Mouse (Mus musculus) embryo, embryonic 9.5 days (tissue): ENCODE results near the gene Lrrc8c.

ENCODE experiments used
- DNase-seq: peaks from one replicate; pipeline ENCODE4 v3.0.0-alpha.2; 2017; ENCODE audit errors: extremely low spot score

The Lrrc8c gene

DNA sequence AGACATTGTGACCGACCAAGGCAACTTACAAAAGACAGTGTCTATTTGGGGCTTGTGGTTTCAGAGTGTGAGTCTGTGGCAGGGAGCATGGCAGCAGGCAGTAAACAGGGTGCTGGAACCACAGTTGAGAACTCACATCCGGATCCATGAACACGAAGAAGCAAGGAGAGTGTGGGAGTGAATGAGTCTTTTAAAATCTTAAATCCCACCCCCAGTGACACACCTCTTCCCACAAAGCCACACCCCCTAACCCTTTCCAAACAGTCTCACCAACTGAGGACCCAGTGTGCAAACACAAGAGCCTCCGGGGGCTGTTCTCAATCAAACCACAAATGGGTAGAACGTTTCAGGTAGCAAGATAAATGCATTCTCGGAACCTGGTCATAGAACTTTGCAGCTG lies 37.1 kb downstream of the Lrrc8c start:
- no peak for DNase-seq

DNA sequence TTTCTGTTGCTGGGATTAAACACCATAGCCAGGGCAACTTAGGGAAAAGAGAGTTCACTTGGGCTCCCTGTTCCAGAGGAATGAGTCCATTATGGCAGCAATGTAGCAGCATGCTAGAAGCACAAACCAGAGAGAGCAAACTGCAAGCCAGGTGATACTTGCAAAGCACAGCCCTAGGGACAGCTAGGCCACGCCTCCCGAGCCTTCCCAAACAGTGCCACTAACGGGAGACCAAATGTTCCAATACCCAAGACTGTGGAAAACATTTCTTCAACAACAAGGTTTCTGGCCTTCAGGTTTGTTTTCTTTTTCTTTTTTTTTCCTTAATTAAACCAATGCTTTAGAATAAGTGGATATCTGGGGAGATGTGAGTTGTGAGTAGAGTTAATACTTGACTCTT lies 38.2 kb downstream of the Lrrc8c start:
- DNase-seq, result no peak

GRCm38 (mm10) chr5:105557777-105558240 lies 38.6 kb downstream of the Lrrc8c start:
- no peak for DNase-seq

- DNase-seq, result no peak
Measured at GRCm38 (mm10) chr5:105558517-105558916, 39.3 kb downstream of the Lrrc8c start.

- DNase-seq, result no peak
Measured at GRCm38 (mm10) chr5:105561926-105562325, 42.7 kb downstream of the Lrrc8c start.

GRCm38 (mm10) chr5:105564761-105565160 lies 45.6 kb downstream of the Lrrc8c start:
- no peak for DNase-seq

- DNase-seq, result no peak
Measured at GRCm38 (mm10) chr5:105565824-105566223, 46.6 kb downstream of the Lrrc8c start.

GRCm38 (mm10) chr5:105566852-105567412 lies 47.7 kb downstream of the Lrrc8c start:
- no peak for DNase-seq

DNA sequence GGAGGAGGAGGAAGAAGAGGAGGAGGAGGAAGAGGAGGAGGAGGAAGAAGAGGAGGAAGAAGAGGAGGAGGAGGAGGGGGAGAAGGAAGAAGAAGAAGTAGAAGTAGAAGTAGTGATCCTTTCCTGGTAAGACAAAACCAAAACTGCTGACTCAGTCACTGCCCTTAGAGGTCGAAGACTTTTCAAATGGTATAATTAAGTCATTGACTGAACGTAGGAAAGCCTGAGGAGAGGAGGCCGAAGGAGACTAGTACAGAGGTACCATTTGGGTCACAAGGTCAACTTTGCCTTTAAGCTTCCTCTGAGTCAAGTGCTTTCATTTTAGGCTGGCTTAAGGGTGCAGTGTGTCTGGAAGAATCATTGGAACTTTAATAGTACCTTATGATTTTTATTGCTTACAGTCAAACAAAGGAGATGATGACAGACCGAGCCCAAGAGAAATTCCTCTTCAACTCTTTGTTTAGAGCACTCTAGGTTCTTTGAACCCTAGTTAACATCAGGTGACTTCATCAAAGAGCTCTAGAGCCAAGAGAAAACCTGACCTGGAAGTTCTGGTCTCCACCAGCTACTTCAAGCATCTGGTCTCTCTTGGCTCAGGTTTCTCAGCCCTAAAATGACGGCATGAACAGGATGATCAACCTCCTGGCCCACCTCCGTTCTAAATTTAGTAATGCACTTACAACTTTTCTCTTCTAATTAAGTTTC lies 49.0 kb downstream of the Lrrc8c start:
- no peak for DNase-seq

- DNase-seq, result no peak
Measured at GRCm38 (mm10) chr5:105569168-105569567, 50.0 kb downstream of the Lrrc8c start.

- no peak for DNase-seq
Measured at GRCm38 (mm10) chr5:105572160-105572692, 53.0 kb downstream of the Lrrc8c start.

DNA sequence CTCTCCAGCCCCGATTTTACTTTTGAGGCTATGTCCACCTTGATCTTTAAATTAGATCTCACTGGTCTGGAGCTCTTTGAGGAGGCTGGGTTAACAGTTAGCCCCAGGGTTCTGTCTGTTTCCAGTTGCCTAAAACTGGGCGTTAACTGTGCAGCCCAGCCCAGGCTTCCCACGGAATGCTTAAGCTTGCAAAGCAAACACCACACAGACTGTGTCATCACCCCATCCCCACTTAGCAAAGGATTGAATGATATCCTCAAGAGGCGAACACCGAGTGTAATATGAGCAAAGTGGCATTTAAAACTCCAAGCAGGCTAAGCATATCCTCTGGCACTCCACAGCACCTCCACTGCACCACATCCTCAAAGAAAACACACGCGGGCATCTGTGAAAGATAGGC lies 53.7 kb downstream of the Lrrc8c start:
- DNase-seq, result no peak

GRCm38 (mm10) chr5:105574835-105575234 lies 55.6 kb downstream of the Lrrc8c start:
- no peak for DNase-seq

DNA sequence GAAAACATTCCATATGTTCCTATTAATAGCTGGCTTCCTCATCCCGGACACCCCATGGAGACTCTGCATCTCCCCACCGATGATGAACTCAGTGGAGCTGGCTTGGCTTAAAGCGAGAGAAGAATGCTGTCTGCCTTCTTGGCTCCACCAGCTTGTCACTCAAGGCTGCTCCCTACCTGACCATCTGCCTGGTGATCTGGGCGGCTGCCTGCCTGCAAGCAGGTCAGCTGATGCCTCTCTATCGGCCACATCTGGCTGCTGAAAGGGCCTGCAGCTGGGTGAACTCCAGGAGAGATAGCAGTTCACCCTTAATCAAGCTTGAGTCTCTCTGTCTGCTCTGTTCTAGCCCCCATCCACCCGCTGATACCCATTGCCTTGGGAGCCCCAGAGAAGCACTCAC lies 56.7 kb downstream of the Lrrc8c start:
- DNase-seq, result no peak

DNA sequence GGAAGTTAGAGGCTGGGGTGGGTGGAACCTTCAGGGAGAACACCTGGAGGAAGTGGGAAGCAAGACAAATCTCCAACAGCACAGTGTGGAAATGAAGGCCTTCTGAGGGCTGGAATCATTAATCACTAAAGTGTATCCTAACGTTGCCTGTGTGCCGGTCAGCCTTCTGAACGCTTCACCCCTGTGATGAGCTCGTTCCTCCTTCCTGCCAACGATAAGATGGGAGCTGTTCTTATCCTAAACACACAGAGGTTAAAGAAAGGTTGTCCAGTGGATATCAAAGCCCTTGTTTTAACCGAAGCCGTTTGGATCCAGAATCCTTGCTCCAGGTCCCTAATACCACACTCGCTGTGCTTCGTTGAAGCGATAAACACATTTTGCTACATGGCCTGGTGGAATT lies 61.7 kb downstream of the Lrrc8c start:
- DNase-seq, result no peak

DNA sequence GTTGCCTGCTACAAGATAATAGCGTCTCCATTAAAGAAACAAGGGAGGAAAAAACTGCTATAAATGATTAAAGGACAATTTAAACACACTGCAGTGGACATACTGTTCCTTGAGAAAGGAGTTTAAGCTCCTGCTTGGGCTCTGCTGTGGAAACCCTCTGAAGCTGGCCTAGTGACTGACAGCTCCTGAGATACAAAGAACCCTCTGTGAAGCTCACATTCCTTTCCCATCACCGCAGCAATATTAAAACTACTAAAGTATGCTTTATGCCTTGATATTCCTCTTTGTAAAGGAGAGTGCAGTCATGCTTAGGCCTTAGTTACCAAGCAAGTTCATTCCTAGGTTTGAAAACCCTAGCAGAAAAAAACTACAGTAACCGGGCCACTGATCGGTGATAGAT lies 66.7 kb downstream of the Lrrc8c start:
- no peak for DNase-seq

GRCm38 (mm10) chr5:105586655-105587054 lies 67.5 kb downstream of the Lrrc8c start:
- no peak for DNase-seq

DNA sequence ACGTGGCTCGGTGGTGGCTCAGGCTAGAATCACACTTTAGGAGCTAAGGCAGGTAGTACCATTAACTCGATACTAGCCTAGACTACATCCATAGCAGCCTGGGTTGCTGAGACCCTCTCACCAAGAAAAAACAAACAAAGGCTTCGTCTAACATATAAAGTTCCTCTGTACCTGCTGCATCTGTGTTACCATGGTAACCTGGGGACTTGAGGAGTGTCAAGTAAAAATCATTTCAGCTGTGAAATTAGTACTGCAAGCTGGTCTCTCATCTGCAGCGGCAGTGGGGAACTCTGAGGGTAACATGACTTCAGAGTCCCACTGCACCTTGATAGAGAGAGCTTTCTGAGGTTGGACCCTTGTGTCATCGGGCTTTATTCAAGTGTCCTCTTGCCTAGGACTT lies 68.3 kb downstream of the Lrrc8c start:
- no peak for DNase-seq

GRCm38 (mm10) chr5:105588683-105589082 lies 69.5 kb downstream of the Lrrc8c start:
- no peak for DNase-seq

- no peak for DNase-seq
Measured at GRCm38 (mm10) chr5:105589119-105589518, 69.9 kb downstream of the Lrrc8c start.

DNA sequence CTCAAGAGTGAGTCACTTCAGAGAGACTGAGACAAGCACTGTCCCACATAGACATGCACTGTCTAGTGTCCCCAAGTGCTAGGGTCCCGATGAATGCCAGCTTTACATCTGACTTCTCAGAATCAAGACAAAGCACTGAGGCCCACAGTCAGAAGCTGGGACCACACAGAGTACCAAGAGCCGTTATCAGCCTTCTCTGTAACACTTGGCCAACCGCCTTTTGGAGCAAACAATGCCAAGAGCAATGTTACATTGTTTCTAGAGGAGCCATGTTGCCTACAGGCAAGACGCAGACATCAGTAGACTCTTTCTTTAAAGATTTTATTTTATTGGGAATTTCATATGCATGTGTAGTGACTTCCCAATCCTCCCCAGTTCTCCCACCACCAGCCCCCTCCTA lies 73.2 kb downstream of the Lrrc8c start:
- DNase-seq, result no peak

GRCm38 (mm10) chr5:105593630-105594029 lies 74.4 kb downstream of the Lrrc8c start:
- no peak for DNase-seq

DNA sequence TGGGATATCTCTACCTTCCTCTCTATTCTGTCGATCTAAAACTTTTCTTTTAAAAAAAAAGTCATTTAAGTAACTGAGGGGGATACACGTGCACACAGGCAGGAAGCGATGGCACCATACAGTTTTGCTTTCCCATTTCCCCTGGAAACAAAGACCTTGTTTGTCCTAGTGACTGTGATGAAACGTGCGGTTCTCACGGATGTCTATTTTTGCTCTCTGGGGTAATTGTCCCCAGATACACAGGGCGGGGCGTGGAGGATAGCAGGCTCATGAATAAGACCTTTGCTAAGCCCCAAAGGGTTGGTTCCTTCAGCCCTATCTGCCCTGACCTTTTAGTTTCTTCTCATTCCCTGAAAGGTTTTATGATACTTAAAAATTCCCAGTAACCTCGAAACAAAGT lies 79.7 kb downstream of the Lrrc8c start:
- no peak for DNase-seq
